Mouse (Mus musculus) lung, postnatal 0 days (tissue): ENCODE data around the gene Klf11. TPM values are rescaled to one million over a fixed set of nuclear protein-coding genes. Genes with fewer than 3 reads are reported as not detected.
"Not testable (repeated sequence)": the region's sequence is repeated elsewhere in the genome, so short reads cannot be mapped to it uniquely, and the experiment has no call there.

Experiments
- ATAC-seq: fragments of 200-750 bp; cut with Nextera tagmentation; 2 replicates; pipeline ENCODE4 v1.8.0; 2017; ENCODE audit warnings: moderate library complexity
- DNase-seq: peaks from one replicate; pipeline ENCODE4 v3.0.0-alpha.2; 2016; ENCODE audit warnings: low spot score
- H3K27ac ChIP-seq: fragments of 300-500 bp; sonication (generic); 2 replicates; pipeline ENCODE4 v1.5.1; 2014; ENCODE audit warnings: antibody characterized with exemption, mild to moderate bottlenecking, low read length, mixed read lengths
- H3K27me3 ChIP-seq: fragments of 300-500 bp; sonication (generic); replicated peaks from 2 replicates; pipeline ENCODE4 v1.6.1; 2014; ENCODE audit warnings: low read length, mixed read lengths; ENCODE audit not compliant: insufficient read depth
- H3K36me3 ChIP-seq: fragments of 300-500 bp; sonication (generic); 2 replicates; pipeline ENCODE4 v1.6.1; 2014; ENCODE audit warnings: low read length, mixed read lengths; ENCODE audit not compliant: insufficient read depth
- H3K4me1 ChIP-seq: fragments of 300-500 bp; sonication (generic); 2 replicates; pipeline ENCODE4 v1.6.1; 2014; ENCODE audit warnings: antibody characterized with exemption, low read depth, low read length, mixed read lengths; ENCODE audit not compliant: insufficient read depth
- H3K4me2 ChIP-seq: fragments of 300-500 bp; sonication (generic); replicated peaks from 2 replicates; pipeline ENCODE4 v1.6.1; 2014; ENCODE audit warnings: low read depth, mild to moderate bottlenecking, low read length, moderate library complexity, mixed read lengths
- H3K4me3 ChIP-seq: fragments of 300-500 bp; sonication (generic); 2 replicates; pipeline ENCODE4 v1.5.1; 2014; ENCODE audit warnings: low read depth, low read length
- H3K9ac ChIP-seq: fragments of 300-500 bp; sonication (generic); replicated peaks from 2 replicates; pipeline ENCODE4 v1.6.1; 2014; ENCODE audit warnings: low read depth, mild to moderate bottlenecking
- H3K9me3 ChIP-seq: fragments of 300-500 bp; sonication (generic); 2 replicates; pipeline ENCODE4 v1.6.1; 2016; ENCODE audit warnings: low read length, mixed read lengths
- CTCF ChIP-seq: IDR thresholded peaks from 2 replicates; pipeline ENCODE4 v1.5.1; 2016; ENCODE audit warnings: antibody characterized with exemption, mild to moderate bottlenecking
- EP300 ChIP-seq: IDR thresholded peaks from 2 replicates; pipeline ENCODE4 v1.6.1; 2016; ENCODE audit warnings: antibody characterized with exemption, mild to moderate bottlenecking, control low read depth
- WGBS: fragments of 180-500 bp; shearing (Covaris S2); extraction: QIAGEN DNeasy Blood & Tissue Kit; methylation state at CpG from one replicate; pipeline ENCODE4 v1.1.7; 2014; 5-methylcytosine and 5-hydroxymethylcytosine counted together
- polyA plus RNA-seq: library from polyadenylated mRNA; unstranded; fragments of >200 nt; fragmentation: Nextera tagmentation; extraction: Ambion mirVana; gene quantifications from 2 replicates; pipeline ENCODE4 v1.2.1, GENCODE M21; 2015

Gene Klf11
- polyA plus RNA-seq, 1 experiment from 2014 or later: 22.1 TPM

GRCm38 (mm10) chr12:24634212-24634611 lies 16.9 kb upstream of the Klf11 start:
- Histone ChIP-seq H3K9ac (no peak overlapping the region), H3K9me3 (no peaks in the 10 kb centered on the region), H3K4me3 (no peak overlapping the region), H3K36me3 (no peaks in the 10 kb centered on the region), H3K4me2 (no peak overlapping the region), H3K27ac (peak overlapping the region; percentile 64), H3K27me3 (no peaks in the 10 kb centered on the region), H3K4me1 (0 out of 2 replicates have a peak, but pooled peaks cover 6% of the 10 kb centered on the region)
- TF ChIP-seq EP300: no peak
- no peak for TF ChIP-seq CTCF
- peak; percentile 13 for ATAC-seq
- no peak for DNase-seq
- 62% methylated on average over 4 of the region's 4 CpGs for WGBS

- DNase-seq (no peak), ATAC-seq (no peak)
- Histone ChIP-seq H3K4me1 (0 out of 2 replicates have a peak, but pooled peaks cover 6% of the 10 kb centered on the region), H3K36me3 (no peaks in the 10 kb centered on the region), H3K27me3 (no peaks in the 10 kb centered on the region), H3K27ac (peak overlapping the region; percentile 64; the same call in 1 of the 2 replicates), H3K4me3 (no peak overlapping the region), H3K9ac (no peak overlapping the region), H3K4me2 (no peak overlapping the region), H3K9me3 (no peaks in the 10 kb centered on the region)
- no peak for TF ChIP-seq CTCF
- no peak for TF ChIP-seq EP300
- WGBS: 86% methylated on average over 3 of the region's 3 CpGs
Observed at GRCm38 (mm10) chr12:24634648-24635047, 16.4 kb upstream of the Klf11 start.

- 99% methylated on average over 10 of the region's 10 CpGs for WGBS
- not testable (repeated sequence) for H3K4me1 ChIP-seq, ATAC-seq, H3K36me3 ChIP-seq, H3K27ac ChIP-seq, DNase-seq, H3K27me3 ChIP-seq, H3K4me2 ChIP-seq, H3K9me3 ChIP-seq, H3K9ac ChIP-seq, H3K4me3 ChIP-seq
Observed at GRCm38 (mm10) chr12:24638787-24639186, 12.3 kb upstream of the Klf11 start.

- no peak for TF ChIP-seq EP300
- no peak for TF ChIP-seq CTCF
- Histone ChIP-seq H3K36me3 (no peaks in the 10 kb centered on the region), H3K4me3 (no peak overlapping the region), H3K27me3 (no peaks in the 10 kb centered on the region), H3K27ac (no peak overlapping the region), H3K9ac (no peak overlapping the region), H3K4me2 (no peak overlapping the region), H3K9me3 (no peaks in the 10 kb centered on the region), H3K4me1 (peaks cover 6% of the 10 kb centered on the region; the same call in 1 of the 2 replicates)
- peak; percentile 23; the same call in 1 of the 2 replicates for ATAC-seq
- WGBS: 42% methylated on average over 4 of the region's 4 CpGs
- DNase-seq: no peak
Observed at GRCm38 (mm10) chr12:24642370-24642802, 8.7 kb upstream of the Klf11 start.

GRCm38 (mm10) chr12:24644125-24644571 lies 6.9 kb upstream of the Klf11 start:
- no peaks in the 10 kb centered on the region for H3K27me3 ChIP-seq
- ATAC-seq (peak; percentile 79), DNase-seq (peak; percentile 78)
- H3K27ac ChIP-seq: no peak overlapping the region
- no peak overlapping the region for H3K9ac ChIP-seq
- WGBS: 30% methylated on average over 1 of the region's 1 CpGs
- peaks cover 6% of the 10 kb centered on the region; the same call in 1 of the 2 replicates for H3K4me1 ChIP-seq
- no peak overlapping the region for H3K4me2 ChIP-seq
- no peak overlapping the region for H3K4me3 ChIP-seq
- no peaks in the 10 kb centered on the region for H3K9me3 ChIP-seq
- H3K36me3 ChIP-seq: no peaks in the 10 kb centered on the region
- no peak for TF ChIP-seq EP300
- TF ChIP-seq CTCF: no peak

- Histone ChIP-seq H3K9ac (no peak overlapping the region), H3K4me3 (no peak overlapping the region), H3K27ac (no peak overlapping the region), H3K4me1 (peaks cover 12% of the 10 kb centered on the region; the same call in 1 of the 2 replicates), H3K36me3 (no peaks in the 10 kb centered on the region), H3K4me2 (no peak overlapping the region), H3K27me3 (no peaks in the 10 kb centered on the region), H3K9me3 (no peaks in the 10 kb centered on the region)
- no peak for ATAC-seq
- TF ChIP-seq EP300 (no peak), CTCF (no peak)
- 82% methylated on average over 6 of the region's 6 CpGs for WGBS
- no peak for DNase-seq
Observed at GRCm38 (mm10) chr12:24645901-24646300, 5.2 kb upstream of the Klf11 start.

- ATAC-seq: no peak
- Histone ChIP-seq H3K36me3 (no peaks in the 10 kb centered on the region), H3K27me3 (no peaks in the 10 kb centered on the region), H3K4me2 (no peak overlapping the region), H3K9me3 (no peaks in the 10 kb centered on the region), H3K4me1 (peaks cover 20% of the 10 kb centered on the region; the same call in 1 of the 2 replicates), H3K9ac (no peak overlapping the region), H3K27ac (no peak overlapping the region), H3K4me3 (no peak overlapping the region)
- TF ChIP-seq CTCF (no peak), EP300 (no peak)
- DNase-seq: no peak
- 65% methylated on average over 1 of the region's 1 CpGs for WGBS
Observed at GRCm38 (mm10) chr12:24648094-24648493, 3.0 kb upstream of the Klf11 start.
